Mouse (Mus musculus): ENCODE results near the gene Pbld1. TPM values are rescaled to one million over a fixed set of nuclear protein-coding genes. Genes with fewer than 3 reads are reported as not detected.

Pbld1 gene
- total RNA-seq, 4 experiments from 2014 or later = 0.36 to 0.99 (median 0.47) TPM

Other genes with a start within 250 kb of the Pbld1 start
- gene Tet1, start 151.2 kb upstream of the Pbld1 start, total RNA-seq (2022) = 1 to 10 TPM; 1.6 to 3.1 (median 1.7) TPM
- gene Slc25a16, start 139.5 kb upstream of the Pbld1 start, total RNA-seq (2022) = 10 to 100 TPM; 18.1 to 24.1 (median 22.0) TPM
- under 1 TPM; 0.16 to 0.34 (median 0.27) TPM for gene Dna2, start 113.1 kb upstream of the Pbld1 start, total RNA-seq (2022)
- gene Rufy2, start 79.9 kb upstream of the Pbld1 start, total RNA-seq (2022) = 1 to 10 TPM; 3.8 to 5.0 (median 4.4) TPM
- 10 to 100 TPM; 14.6 to 19.3 (median 17.8) TPM for gene Hnrnph3, start 35.9 kb upstream of the Pbld1 start, total RNA-seq (2022)
- 1 to 10 TPM; 2.0 to 3.5 (median 2.6) TPM for gene Pbld2, start 35.8 kb upstream of the Pbld1 start, total RNA-seq (2022)
- under 1 TPM in 1 of 4 experiments, not detected in 3; 0.46 TPM for gene Atoh7, start 39.5 kb downstream of the Pbld1 start, total RNA-seq (2022)
- 100 to 1,000 TPM; 285 to 333 (median 306) TPM for gene Mypn, start 143.8 kb downstream of the Pbld1 start, total RNA-seq (2022)
- 10 to 100 TPM; 20.7 to 23.3 (median 21.2) TPM for gene Herc4, start 183.6 kb downstream of the Pbld1 start, total RNA-seq (2022)